Mouse (Mus musculus) forebrain, embryonic 13.5 days (tissue): ENCODE measurements around the gene A630001G21Rik. TPM values are rescaled to one million over a fixed set of nuclear protein-coding genes. Genes with fewer than 3 reads are reported as not detected.

ENCODE experiments used
- ATAC-seq: fragments of 200-750 bp; cut with Nextera tagmentation; 2 replicates; pipeline ENCODE4 v1.8.0; 2017
- H3K27ac ChIP-seq: fragments of 300-500 bp; sonication (generic); 2 replicates; pipeline ENCODE4 v1.5.1; 2015; ENCODE audit warnings: inconsistent platforms, mild to moderate bottlenecking, moderate library complexity
- H3K27me3 ChIP-seq: fragments of 300-500 bp; sonication (generic); 2 replicates; pipeline ENCODE4 v1.6.1; 2015; ENCODE audit warnings: mild to moderate bottlenecking, inconsistent platforms
- H3K36me3 ChIP-seq: fragments of 300-500 bp; sonication (generic); 2 replicates; pipeline ENCODE4 v1.6.1; 2015; ENCODE audit warnings: mild to moderate bottlenecking, inconsistent platforms; ENCODE audit not compliant: poor library complexity, severe bottlenecking
- H3K4me1 ChIP-seq: fragments of 300-500 bp; sonication (generic); 2 replicates; pipeline ENCODE4 v1.6.1; 2015; ENCODE audit warnings: inconsistent platforms
- H3K4me2 ChIP-seq: fragments of 300-500 bp; sonication (generic); 2 replicates; pipeline ENCODE4 v1.6.1; 2015; ENCODE audit warnings: inconsistent platforms, mild to moderate bottlenecking, moderate library complexity
- H3K4me3 ChIP-seq: fragments of 300-500 bp; sonication (generic); 2 replicates; pipeline ENCODE4 v1.5.1; 2015; ENCODE audit warnings: mild to moderate bottlenecking, inconsistent platforms
- H3K9ac ChIP-seq: fragments of 300-500 bp; sonication (generic); 2 replicates; pipeline ENCODE4 v1.6.1; 2015; ENCODE audit warnings: mild to moderate bottlenecking, inconsistent platforms
- H3K9me3 ChIP-seq: fragments of 300-500 bp; sonication (generic); replicated peaks from 2 replicates; pipeline ENCODE4 v1.6.1; 2016; ENCODE audit warnings: inconsistent platforms
- WGBS: fragments of 180-500 bp; shearing (Covaris S2); methylation state at CpG from one replicate; pipeline ENCODE4 v1.1.7; 2015; 5-methylcytosine and 5-hydroxymethylcytosine counted together
- polyA plus RNA-seq: library from polyadenylated mRNA; unstranded; fragments of >200 nt; fragmentation: Nextera tagmentation; extraction: Ambion mirVana; gene quantifications from 2 replicates; pipeline ENCODE4 v1.2.1, GENCODE M21; 2015

Gene A630001G21Rik
- polyA plus RNA-seq, 1 experiment from 2014 or later: 0.62 TPM

GRCm38 (mm10) chr1:85795196-85795595, 16.8 kb upstream of the A630001G21Rik start:
- Histone ChIP-seq H3K36me3 (peaks cover 10% of the 10 kb centered on the region; the same call in 1 of the 2 replicates), H3K27me3 (no peaks in the 10 kb centered on the region), H3K9me3 (no peaks in the 10 kb centered on the region), H3K4me3 (no peak overlapping the region), H3K4me1 (peaks cover 14% of the 10 kb centered on the region), H3K27ac (no peak overlapping the region), H3K4me2 (peak overlapping the region; percentile 40), H3K9ac (no peak overlapping the region)
- ATAC-seq: no peak
- 69% methylated on average over 3 of the region's 3 CpGs for WGBS

GRCm38 (mm10) chr1:85794106-85794771, 15.8 kb upstream of the A630001G21Rik start:
- WGBS: under 1% methylated on average over 38 of the region's 38 CpGs
- H3K9me3 ChIP-seq: no peaks in the 10 kb centered on the region
- H3K27me3 ChIP-seq: no peaks in the 10 kb centered on the region
- peak overlapping the region; percentile 71 for H3K4me2 ChIP-seq
- peak overlapping the region; percentile 95 for H3K4me3 ChIP-seq
- H3K9ac ChIP-seq: peak overlapping the region; percentile 99
- peak; percentile 6; the same call in 1 of the 2 replicates for ATAC-seq
- peaks cover 14% of the 10 kb centered on the region for H3K4me1 ChIP-seq
- H3K27ac ChIP-seq: peak overlapping the region; percentile 97
- peaks cover 10% of the 10 kb centered on the region; the same call in 1 of the 2 replicates for H3K36me3 ChIP-seq

- ATAC-seq: peak; percentile 95
- Histone ChIP-seq H3K27ac (peak within 1 kb of the TSS; percentile 97), H3K4me2 (peak within 1 kb of the TSS; percentile 71), H3K27me3 (no peaks in the 10 kb centered on the region), H3K4me1 (peaks cover 14% of the 10 kb centered on the region), H3K9me3 (no peaks in the 10 kb centered on the region), H3K9ac (peak within 1 kb of the TSS; percentile 99), H3K4me3 (peak within 1 kb of the TSS; percentile 95), H3K36me3 (peaks cover 10% of the 10 kb centered on the region; the same call in 1 of the 2 replicates)
- WGBS: under 1% methylated on average over 98 of the region's 118 CpGs
These were observed 15.0 kb upstream of the A630001G21Rik start, which contains the start of gene Cab39 for GRCm38 (mm10) chr1:85793208-85794105. Gene Cab39 (plus strand): TSS chr1:85793441.

- ATAC-seq: no peak
- H3K4me1 ChIP-seq: peaks cover 8% of the 10 kb centered on the region
- H3K36me3 ChIP-seq: 0 out of 2 replicates have a peak, but pooled peaks cover under 1% of the 10 kb centered on the region
- no peaks in the 10 kb centered on the region for H3K27me3 ChIP-seq
- H3K9me3 ChIP-seq: no peaks in the 10 kb centered on the region
- H3K9ac ChIP-seq: no peak overlapping the region
- H3K4me3 ChIP-seq: no peak overlapping the region
- no peak overlapping the region for H3K4me2 ChIP-seq
- 84% methylated on average over 3 of the region's 3 CpGs for WGBS
- no peak overlapping the region for H3K27ac ChIP-seq
These were observed 13.0 kb upstream of the A630001G21Rik start for GRCm38 (mm10) chr1:85791476-85791875.

GRCm38 (mm10) chr1:85790565-85790964, 12.1 kb upstream of the A630001G21Rik start:
- H3K27ac ChIP-seq: no peak overlapping the region
- WGBS: 81% methylated on average over 3 of the region's 3 CpGs
- no peaks in the 10 kb centered on the region for H3K9me3 ChIP-seq
- no peaks in the 10 kb centered on the region for H3K27me3 ChIP-seq
- H3K4me1 ChIP-seq: peaks cover 8% of the 10 kb centered on the region
- no peak overlapping the region for H3K4me2 ChIP-seq
- H3K4me3 ChIP-seq: no peak overlapping the region
- H3K9ac ChIP-seq: no peak overlapping the region
- H3K36me3 ChIP-seq: no peaks in the 10 kb centered on the region
- ATAC-seq: no peak

GRCm38 (mm10) chr1:85779428-85780180, 1.2 kb upstream of the A630001G21Rik start:
- no peak overlapping the region for H3K4me3 ChIP-seq
- H3K4me2 ChIP-seq: no peak overlapping the region
- no peak for ATAC-seq
- H3K36me3 ChIP-seq: no peaks in the 10 kb centered on the region
- H3K4me1 ChIP-seq: no peaks in the 10 kb centered on the region
- 84% methylated on average over 4 of the region's 4 CpGs for WGBS
- H3K27me3 ChIP-seq: no peaks in the 10 kb centered on the region
- H3K27ac ChIP-seq: no peak overlapping the region
- H3K9ac ChIP-seq: no peak overlapping the region
- no peaks in the 10 kb centered on the region for H3K9me3 ChIP-seq

- H3K4me3 ChIP-seq: no peak overlapping the region
- no peak overlapping the region for H3K4me2 ChIP-seq
- H3K36me3 ChIP-seq: no peaks in the 10 kb centered on the region
- H3K4me1 ChIP-seq: no peaks in the 10 kb centered on the region
- H3K27ac ChIP-seq: no peak overlapping the region
- no peaks in the 10 kb centered on the region for H3K9me3 ChIP-seq
- no peak for ATAC-seq
- 70% methylated on average over 3 of the region's 3 CpGs for WGBS
- no peak overlapping the region for H3K9ac ChIP-seq
- no peaks in the 10 kb centered on the region for H3K27me3 ChIP-seq
These were observed 569 bp upstream of the A630001G21Rik start for GRCm38 (mm10) chr1:85779012-85779411.

- Histone ChIP-seq H3K4me2 (no peak overlapping the region), H3K4me3 (no peak overlapping the region), H3K27ac (no peak overlapping the region), H3K36me3 (no peaks in the 10 kb centered on the region), H3K9me3 (no peaks in the 10 kb centered on the region), H3K27me3 (no peaks in the 10 kb centered on the region), H3K9ac (no peak overlapping the region), H3K4me1 (no peaks in the 10 kb centered on the region)
- ATAC-seq: no peak
- WGBS: 65% methylated on average over 10 of the region's 10 CpGs
These were observed 2.3 kb downstream of the A630001G21Rik start for GRCm38 (mm10) chr1:85776154-85776553.

- WGBS: 85% methylated on average over 7 of the region's 7 CpGs
- ATAC-seq: no peak
- Histone ChIP-seq H3K27ac (no peak overlapping the region), H3K27me3 (no peaks in the 10 kb centered on the region), H3K36me3 (no peaks in the 10 kb centered on the region), H3K9me3 (no peaks in the 10 kb centered on the region), H3K4me2 (no peak overlapping the region), H3K9ac (no peak overlapping the region), H3K4me3 (no peak overlapping the region), H3K4me1 (no peaks in the 10 kb centered on the region)
These were observed 3.3 kb downstream of the A630001G21Rik start for GRCm38 (mm10) chr1:85775136-85775535.

- no peak overlapping the region for H3K27ac ChIP-seq
- H3K27me3 ChIP-seq: no peaks in the 10 kb centered on the region
- H3K4me1 ChIP-seq: no peaks in the 10 kb centered on the region
- no peak overlapping the region for H3K4me3 ChIP-seq
- no peaks in the 10 kb centered on the region for H3K9me3 ChIP-seq
- H3K36me3 ChIP-seq: no peaks in the 10 kb centered on the region
- 85% methylated on average over 3 of the region's 3 CpGs for WGBS
- H3K9ac ChIP-seq: no peak overlapping the region
- ATAC-seq: no peak
- no peak overlapping the region for H3K4me2 ChIP-seq
These were observed 6.5 kb downstream of the A630001G21Rik start for GRCm38 (mm10) chr1:85771976-85772375.

- 77% methylated on average over 1 of the region's 1 CpGs for WGBS
- no peak overlapping the region for H3K4me3 ChIP-seq
These were observed 10.7 kb downstream of the A630001G21Rik start for GRCm38 (mm10) chr1:85767754-85768153.

More at GRCm38 (mm10) chr1:85767754-85768153, 10.7 kb downstream of the A630001G21Rik start:
- Histone ChIP-seq H3K27ac (no peak overlapping the region), H3K4me1 (no peaks in the 10 kb centered on the region), H3K27me3 (no peaks in the 10 kb centered on the region), H3K9ac (no peak overlapping the region), H3K4me2 (no peak overlapping the region), H3K36me3 (no peaks in the 10 kb centered on the region), H3K9me3 (no peaks in the 10 kb centered on the region)
- ATAC-seq: no peak
